Mouse (Mus musculus): ENCODE results near the gene Unc13b. TPM values are rescaled to one million over a fixed set of nuclear protein-coding genes. Genes with fewer than 3 reads are reported as not detected.

Gene Unc13b
- total RNA-seq, 2 experiments from 2014 or later, result 39.9 to 42.1 TPM

Other genes starting within 250 kb of the Unc13b start
- gene Fam205a1, start 205.1 kb upstream of the Unc13b start, total RNA-seq (2021), result not detected
- gene Gm12394, start 202.2 kb upstream of the Unc13b start, total RNA-seq (2021), result not detected
- 1 to 10 TPM; 1.3 TPM for gene Fam205c, start 184.7 kb upstream of the Unc13b start, total RNA-seq (2021)
- gene Phf24, start 142.3 kb upstream of the Unc13b start, total RNA-seq (2021), result 10 to 100 TPM; 15.2 to 23.1 TPM
- 10 to 100 TPM; 82.4 to 91.9 TPM for gene Dnajb5, start 109.1 kb upstream of the Unc13b start, total RNA-seq (2021)
- not detected for gene 1700022I11Rik, start 89.3 kb upstream of the Unc13b start, total RNA-seq (2021)
- gene Vcp, start 58.4 kb upstream of the Unc13b start, total RNA-seq (2021), result 100 to 1,000 TPM; 291 to 295 TPM
- 1 to 10 TPM; 7.4 to 8.2 TPM for gene Fancg, start 48.4 kb upstream of the Unc13b start, total RNA-seq (2021)
- 10 to 100 TPM; 24.7 to 24.9 TPM for gene Pigo, start 33.1 kb upstream of the Unc13b start, total RNA-seq (2021)
- 100 to 1,000 TPM; 101 to 107 TPM for gene Stoml2, start 27.2 kb upstream of the Unc13b start, total RNA-seq (2021)
- 10 to 100 TPM; 20.4 to 20.7 TPM for gene Fam214b, start 12.7 kb upstream of the Unc13b start, total RNA-seq (2021)
- under 1 TPM; 0.05 to 0.14 TPM for gene Atp8b5, start 208.2 kb downstream of the Unc13b start, total RNA-seq (2021)